Mouse (Mus musculus) left cerebral cortex, adult 18-20 months (tissue): ENCODE data around the gene Adamtsl3. TPM values are rescaled to one million over a fixed set of nuclear protein-coding genes. Genes with fewer than 3 reads are reported as not detected.

ENCODE experiments used
- DNase-seq, 2 experiments: peaks; one replicate each; pipeline ENCODE4 v3.0.0; 2021 to 2022; ENCODE audit warnings: low spot score in 2 of 2, mixed read lengths in 1 of 2
- long read RNA-seq, 2 experiments: library from polyadenylated mRNA; stranded (forward); transcript quantifications; one replicate each; pipeline ENCODE4 v2.0.0; 2021
- total RNA-seq, 2 experiments: library from RNA; stranded (reverse); gene quantifications; 2 replicates each; pipeline ENCODE4 v1.2.3; 2021

Gene Adamtsl3
- 1 to 10 TPM; 1.9 to 2.0 TPM for total RNA-seq
- long read RNA-seq, experiment 1, full-length matches to known transcripts = 2 of 2 reads
- long read RNA-seq, experiment 1, partial matches to known transcripts = 0 of 2 reads
- long read RNA-seq, experiment 1, other reads (novel, unspliced or antisense) = 0 of 2 reads
- long read RNA-seq, experiment 2 = 0 reads

DNA sequence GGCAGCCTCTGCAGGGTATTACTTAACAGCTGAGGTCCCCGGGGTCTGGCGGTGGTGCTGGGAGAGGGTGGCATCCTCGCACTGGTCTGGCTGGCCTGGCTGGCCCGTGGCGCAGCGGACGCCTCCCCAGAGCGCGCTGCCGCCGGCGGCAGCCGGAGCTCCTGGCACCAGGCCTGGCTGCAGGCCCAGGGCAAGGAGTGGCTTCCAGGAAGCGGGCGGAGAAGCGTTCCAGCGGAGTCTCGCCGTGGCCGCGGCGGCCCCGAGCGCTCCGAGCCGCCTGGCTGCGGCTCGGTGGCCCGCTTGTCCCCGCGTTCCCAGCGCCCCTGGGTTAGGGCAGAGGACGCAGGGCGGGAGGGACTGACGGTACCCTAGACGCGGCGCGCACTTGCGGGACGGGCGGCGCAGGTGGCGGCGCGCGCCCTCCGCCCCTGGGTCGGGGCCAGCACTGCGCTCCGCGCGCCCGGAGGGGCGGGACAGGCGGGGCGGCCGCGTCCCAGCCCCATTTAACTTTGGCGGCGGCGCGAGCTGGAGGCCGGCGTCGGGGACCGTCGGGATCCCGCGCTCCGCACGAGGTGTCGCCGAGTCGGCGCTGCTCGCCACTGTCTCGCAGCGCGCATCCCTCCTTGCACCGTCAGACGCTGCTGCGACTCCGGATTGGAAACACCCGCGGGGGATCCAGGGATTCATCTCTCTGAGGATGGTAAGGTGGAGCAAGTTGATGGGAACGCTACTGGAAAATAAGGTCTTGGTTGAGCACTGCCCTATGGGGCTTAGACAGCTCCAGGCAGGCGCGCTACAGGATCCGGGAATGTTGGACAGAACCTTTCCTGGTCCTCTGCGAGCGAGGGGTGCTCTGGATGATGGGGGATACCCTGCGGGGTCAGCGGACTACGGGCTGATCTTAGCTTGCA lies at the start of gene Adamtsl3:
Gene Adamtsl3, plus strand, starts transcription at position 484 of the 911 bp plus-strand sequence.
- DNase-seq = no peak

DNA sequence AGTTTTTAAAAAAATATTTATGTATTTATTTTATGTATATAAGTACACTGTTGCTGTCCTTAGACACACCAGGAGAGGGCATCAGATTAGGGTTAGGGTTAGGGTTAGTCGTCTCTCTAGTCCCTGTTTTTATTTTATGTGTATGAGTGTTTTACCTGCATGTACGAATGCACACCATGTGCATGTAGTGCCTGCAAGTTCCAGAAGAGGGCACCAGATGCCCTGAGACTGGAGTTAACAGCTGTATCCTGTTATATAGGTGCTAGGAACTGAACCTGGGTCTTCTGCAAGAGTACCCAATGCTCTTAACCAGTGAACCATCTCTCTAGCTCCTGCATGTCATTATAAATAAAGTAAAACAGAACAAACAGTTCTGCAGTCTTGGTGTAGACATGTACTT lies 48.3 kb upstream of the Adamtsl3 start:
- no peak for DNase-seq

DNA sequence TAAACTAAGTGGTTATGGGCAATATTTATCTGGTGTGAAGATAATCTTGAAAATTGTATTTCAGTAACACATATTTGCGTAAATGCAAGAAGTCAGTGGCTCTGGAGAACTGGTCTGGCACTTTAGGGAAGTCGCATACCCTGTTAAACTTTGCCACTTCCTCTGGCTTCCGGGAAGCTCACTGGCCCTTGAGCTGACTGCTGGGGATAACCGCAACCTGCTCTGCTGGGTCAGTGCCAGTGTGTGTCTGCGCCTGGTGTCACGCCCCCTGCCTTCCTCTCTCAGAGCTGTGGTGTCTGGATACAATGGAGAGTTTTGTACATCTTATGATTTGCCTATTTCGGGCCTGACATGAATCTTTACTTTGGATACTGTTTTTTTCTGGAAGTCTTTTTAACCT lies 42.1 kb upstream of the Adamtsl3 start:
- no peak for DNase-seq

DNA sequence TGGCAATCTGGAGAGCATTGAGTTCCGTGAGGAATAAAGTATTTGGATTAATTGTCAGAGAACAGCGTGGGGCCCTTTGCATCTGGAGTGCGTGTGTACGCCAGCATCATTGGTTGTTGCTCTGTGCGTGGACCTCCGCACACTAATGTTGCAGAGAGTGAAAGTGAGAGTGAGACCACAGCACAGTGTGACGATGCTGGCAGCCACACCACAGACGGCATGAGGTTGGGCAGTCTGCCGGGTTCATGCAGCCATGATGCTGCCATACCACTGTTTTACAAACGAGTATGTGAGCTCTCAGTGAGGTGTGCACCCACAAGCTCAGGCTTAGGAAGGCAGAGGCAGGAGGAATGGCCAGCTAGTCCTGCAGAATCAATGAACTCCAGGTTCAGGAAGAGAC lies 41.4 kb upstream of the Adamtsl3 start:
- no peak for DNase-seq

DNA sequence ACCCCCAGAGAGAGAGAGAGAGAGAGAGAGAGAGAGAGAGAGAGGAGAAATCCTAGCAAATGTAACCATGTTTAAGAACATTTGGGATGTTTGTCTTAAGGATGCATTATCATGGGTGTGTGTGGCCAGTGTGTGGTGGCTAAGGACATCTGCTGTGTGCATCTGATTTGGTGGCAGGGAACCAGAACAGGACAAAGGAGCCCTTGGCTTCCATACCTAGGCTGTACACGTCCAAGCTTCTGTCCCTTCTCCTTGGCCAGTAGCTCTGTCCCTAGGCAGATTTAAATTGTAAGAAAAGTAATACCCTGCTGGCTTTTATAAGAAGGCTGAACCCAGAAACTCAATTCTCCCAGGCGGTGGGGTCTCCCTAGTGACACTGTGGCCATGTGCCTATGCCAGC lies 40.9 kb upstream of the Adamtsl3 start:
- no peak for DNase-seq

DNA sequence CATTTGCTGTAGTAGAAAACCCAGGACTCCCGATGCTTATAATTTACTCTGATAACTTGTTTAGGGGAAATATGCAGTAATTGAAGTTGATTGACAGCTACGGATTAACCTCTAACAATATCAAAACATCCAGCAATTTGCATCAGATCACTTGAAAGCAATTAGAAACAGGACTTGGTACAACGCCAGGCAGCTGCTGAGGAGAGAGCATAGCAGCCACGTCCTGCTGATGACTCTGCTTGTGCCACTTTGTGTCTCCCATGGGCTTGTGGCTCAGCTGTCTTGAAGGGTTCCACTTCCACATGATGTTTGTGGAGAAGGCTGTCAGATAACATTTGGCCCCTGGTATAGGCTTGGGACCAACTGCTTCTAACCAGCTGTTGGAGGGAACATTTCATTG lies 27.1 kb upstream of the Adamtsl3 start:
- no peak for DNase-seq

DNA sequence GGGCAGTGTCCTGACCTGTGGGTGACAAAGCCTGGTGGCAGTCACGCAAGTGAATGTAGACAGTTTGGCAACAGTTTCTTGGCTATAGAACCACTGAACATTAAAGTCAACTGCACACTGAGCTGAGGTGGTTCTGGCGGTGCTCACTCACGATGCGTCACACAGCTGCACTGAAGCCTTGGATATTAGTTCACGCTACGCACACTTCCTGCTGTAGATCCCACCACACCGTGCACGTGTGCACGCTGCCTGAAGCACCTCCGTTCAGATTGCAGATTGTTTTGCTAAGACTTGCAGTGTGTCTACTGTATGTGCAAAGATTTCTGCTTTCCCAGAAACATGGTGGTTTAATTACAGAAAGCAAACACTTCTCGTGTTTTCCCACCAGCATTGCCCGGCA lies 17.0 kb upstream of the Adamtsl3 start:
- no peak for DNase-seq

DNA sequence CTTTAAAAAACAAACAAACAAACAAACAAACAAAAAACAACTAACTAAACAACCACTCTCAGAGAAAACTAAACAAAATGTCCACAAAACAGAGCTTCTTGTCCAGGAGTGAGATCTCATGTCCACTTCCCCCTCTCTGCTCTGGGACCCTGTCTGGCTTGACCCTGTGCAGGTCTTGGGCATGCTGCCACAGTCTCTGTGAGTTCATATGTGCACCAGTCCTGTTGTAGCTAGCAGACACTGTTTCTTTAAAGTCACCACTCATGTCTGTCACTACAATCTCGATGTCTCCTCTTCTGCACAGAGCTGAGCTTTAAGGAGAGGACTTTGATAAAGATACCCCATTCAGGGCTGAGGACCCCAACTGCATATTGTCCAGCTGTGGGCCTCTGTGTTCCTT lies 8.9 kb upstream of the Adamtsl3 start:
- no peak for DNase-seq

DNA sequence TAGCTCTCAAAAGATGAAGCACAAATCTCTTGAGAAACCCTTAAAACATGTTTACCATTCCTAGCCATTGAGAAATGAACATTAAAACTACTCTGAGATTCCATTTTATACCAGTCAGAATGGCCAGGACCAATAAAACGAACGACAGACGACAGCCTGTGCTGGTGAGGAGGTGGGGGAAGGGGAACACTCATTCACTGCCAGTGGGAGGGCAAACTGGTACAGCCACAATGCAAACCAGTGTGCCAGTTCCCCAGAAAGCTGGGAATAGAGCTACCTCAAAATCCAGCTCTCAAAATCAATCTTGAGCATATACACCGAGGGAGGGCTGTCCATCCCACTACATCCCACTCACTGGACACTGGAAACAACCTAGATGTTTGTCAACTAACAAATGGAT lies 8.3 kb upstream of the Adamtsl3 start:
- no peak for DNase-seq

DNA sequence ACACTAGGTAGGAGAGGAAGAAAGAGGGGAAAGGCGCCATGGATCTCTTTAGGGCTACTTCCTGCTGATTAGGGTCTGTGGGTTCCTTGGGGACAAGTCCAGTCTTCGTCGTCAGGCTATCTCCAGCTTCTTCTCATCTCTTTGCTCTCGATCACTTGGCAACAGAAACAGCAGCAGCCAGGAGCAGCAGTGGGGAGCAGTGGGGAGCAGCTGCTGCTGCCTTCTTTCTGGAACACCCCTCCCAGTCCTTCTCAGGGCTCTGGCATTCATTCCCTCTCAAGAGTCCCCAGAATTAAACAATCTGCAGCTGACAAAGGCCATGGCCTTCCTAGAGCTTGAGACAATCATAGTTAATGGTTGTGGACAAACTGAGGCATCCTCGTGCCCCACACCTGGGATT lies 7.6 kb upstream of the Adamtsl3 start:
- DNase-seq = no peak

DNA sequence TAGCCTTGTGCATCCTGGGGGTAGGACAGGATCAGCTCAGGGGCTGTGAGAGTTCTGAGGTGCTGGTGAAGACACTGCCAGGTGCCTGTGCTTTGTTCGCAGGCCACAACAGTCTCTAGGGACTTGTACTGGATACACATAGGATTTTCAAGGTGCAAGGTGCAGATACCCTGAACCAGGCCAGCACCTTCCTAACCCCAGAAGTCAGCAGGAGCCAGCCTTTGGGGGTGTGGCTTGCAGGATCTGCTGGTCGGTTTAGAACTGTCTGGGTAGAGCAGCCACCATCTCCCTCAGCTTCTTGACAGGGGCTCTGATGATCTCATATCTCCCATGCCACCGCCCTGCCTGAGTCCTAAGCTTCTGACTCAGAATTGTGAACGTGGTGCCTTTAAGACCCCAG lies 5.7 kb upstream of the Adamtsl3 start:
- DNase-seq = no peak

DNA sequence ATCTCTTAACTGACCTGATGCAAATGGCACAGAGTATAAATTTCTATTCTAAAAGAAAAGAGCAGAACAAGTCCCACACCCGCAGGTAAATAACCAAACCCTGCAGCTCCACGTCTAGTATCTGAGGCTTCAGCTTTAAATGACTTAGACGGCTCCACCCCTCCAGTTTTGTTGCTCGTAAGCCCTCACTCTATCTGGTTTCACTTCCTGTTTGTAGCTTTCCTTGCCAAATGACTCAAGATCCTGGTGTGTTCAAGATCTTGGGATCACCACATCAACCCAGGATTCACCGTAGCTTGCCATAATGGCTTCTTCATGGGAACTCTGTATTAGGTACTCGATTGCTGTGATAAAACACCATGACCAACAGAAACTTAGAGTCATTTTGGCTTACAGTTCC lies 4.6 kb upstream of the Adamtsl3 start:
- no peak for DNase-seq

DNA sequence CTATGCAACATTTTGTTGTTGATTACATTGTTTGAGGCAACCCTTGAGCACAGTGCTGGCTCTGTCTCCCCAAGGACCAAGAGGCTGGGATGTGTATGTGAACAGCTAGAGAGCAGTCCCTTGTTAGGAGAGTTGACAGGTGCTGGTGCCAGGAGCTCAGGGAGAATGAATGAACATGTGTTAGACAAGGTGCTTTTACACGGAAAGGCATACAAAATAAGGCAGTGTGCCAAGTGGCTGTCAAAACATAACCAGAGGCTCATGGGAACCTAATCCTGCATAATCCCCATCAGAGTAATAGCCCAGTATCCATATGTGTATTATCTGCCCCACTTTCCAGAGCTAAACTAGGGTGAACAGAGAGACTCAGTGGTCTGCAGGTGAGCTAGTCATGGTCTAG lies 1.5 kb upstream of the Adamtsl3 start:
- no peak for DNase-seq

DNA sequence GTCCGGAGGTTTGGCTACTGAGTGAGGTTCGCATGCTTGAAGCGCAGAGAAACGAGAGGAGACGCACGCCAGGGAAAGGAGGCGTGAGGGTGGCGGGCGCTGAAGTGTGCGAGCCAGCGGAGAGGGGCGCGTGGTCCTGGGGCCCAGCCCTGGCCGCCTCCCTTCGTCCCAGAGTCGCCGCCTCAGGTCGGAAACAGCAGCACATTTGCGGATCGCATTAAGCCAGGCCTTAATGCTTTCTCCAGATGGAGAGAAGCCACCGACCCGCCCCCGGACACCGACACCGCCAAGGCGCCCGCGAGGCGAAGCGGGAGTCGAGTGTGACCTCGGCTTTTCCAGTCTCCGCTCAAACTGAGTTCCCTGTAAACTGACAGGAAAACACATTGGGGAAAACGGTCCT lies 638 bp downstream of the Adamtsl3 start:
- DNase-seq = peak in 1 of 2 experiments; percentile 13

DNA sequence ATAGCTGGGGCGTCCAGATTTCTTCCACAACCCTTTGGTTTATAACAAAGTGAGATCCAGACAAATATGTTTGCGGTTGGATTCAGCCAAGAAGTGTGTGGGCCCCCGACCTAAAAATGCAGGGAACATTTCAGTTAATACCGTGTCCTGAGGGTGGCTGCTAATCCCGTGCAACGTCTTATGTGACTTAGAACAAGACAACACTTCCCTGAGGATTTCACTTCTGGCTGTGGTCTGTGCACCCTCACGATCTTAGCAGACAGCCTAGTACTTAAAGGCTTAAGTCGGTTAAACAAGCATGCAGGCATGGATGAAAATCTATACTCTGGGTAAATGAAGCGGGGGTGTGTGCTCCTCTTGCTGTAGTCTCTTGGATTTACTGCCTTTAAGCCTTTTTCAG lies 2.6 kb downstream of the Adamtsl3 start:
- DNase-seq = no peak

DNA sequence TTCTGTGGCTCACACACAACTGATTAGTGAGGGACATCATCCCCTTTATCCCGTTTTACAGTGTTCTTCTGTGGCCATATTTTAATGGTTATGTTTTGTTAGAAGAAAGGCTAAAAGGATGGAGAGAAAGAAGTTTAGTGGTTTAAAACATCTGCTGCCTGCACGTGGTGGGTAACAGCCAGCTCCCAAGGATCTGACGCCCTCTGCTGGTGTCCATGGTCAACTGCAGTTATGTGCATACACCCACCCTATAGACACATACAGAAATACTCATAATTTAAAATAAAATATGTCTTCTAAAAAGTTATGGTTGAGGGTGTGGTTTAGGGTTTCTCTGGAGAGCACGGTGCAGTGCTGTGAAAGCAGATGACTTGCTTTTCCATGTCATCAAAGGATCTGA lies 3.0 kb downstream of the Adamtsl3 start:
- no peak for DNase-seq

DNA sequence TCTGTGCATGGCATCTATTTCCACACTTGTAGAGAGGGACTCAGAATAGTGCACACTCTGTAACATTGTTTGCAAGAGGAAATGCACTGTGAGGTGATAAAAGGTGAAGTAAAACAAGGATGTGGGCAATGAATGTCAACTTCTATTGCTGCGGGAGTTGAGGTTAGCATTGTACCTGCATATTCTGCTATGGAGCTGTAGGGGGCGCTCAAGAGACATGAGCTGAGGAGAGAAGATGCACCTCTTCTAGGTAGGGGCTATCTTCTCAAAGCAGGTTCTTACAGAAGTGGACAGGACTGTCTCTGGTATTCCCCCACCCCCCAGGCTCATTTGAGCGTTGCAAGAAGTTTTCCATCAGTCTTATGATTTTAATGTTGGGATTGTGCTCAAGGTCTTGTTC lies 3.7 kb downstream of the Adamtsl3 start:
- DNase-seq = no peak

DNA sequence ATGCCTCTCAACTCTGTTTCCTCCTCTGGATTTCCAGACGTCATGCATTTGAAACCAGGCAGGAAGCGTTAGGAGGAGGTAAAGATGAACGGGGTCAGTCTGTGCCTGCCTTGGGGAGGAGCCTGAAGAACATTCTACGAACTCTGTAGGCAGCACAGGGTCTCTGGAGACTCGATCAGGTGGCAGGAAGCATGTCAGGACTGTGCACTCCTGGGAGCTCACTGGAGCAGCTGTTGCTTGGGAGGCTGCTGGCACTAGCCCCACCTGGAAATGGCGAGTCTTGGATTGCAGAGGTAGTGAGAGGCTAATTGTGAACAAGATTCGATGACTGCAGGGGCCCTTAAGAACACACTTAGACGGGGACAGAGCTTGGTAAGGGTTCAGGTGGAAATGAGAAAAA lies 6.0 kb downstream of the Adamtsl3 start:
- no peak for DNase-seq

DNA sequence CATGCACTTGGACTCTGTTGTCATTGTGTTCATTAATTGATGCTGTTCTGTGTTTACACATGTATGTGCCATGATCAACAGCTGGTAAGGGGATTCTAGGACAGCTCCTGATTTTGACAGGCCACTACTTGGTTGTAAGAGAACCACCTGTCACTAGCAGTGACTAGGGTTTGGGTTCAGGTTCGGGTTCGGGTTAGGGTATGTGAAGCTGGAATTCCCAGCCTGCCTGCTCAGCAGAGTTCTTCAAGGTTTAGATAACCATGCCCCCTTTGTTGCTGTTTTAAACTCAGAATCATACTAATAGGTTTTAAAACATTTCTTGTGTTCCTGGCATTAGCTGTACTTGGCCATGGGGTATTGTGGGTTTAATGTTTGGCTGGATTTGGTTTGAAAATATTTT lies 11.2 kb downstream of the Adamtsl3 start:
- no peak for DNase-seq

DNA sequence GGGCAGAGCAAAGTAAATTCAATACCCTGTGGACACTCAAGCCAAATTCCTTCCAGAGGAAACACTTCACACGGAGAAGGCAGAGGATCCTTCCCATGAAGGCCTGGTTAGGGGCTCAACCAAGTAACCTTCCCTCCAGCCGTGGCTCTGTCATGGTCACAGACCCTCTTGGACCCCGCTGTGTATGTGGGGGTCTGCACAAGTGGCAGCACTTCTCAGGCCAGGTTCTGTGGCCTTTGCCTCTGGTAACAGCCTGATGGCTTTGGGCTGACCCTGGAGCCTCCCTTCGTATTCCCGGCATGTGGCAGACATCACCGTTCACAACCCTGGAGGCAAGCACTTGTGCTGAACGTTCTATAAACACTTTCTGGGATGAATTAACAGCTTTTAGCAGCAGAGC lies 14.3 kb downstream of the Adamtsl3 start:
- no peak for DNase-seq

DNA sequence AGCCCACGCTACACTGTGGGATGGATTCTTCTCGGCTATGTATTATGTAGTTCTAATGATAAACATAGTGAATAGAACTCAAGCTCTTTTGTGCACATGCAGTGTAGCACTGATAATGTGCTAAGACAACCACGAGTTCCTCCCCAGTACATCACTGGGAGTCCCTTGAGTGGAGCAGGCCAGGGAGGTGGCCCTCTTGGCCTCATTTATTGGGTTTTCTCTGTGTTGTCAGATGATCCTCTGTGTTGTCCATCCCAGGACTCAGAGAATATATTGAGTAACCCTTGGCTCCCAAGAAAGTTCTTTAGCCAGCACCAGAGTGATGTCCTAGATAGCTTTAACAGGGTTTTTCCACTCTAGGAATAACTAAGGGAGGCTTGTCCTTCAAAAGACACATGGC lies 14.9 kb downstream of the Adamtsl3 start:
- no peak for DNase-seq

DNA sequence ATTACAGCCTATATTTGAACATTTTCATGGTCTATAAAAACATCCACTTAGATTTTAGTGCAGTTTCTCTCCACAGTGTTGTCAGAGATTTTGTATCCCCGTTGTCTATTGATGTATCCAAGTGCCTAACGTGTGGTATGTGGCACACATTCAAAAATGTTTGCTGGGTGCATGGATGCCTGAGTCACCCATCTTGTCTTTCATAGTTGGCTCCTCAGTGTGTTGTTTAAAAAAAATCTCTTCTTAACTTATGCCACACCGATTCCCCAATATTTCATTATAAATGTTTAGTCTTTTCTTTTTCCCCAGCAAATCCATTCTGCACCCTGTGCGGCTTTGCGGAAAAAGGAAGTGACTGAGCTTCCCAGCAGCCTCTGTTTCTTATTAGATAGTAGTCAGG lies 23.7 kb downstream of the Adamtsl3 start:
- no peak for DNase-seq

DNA sequence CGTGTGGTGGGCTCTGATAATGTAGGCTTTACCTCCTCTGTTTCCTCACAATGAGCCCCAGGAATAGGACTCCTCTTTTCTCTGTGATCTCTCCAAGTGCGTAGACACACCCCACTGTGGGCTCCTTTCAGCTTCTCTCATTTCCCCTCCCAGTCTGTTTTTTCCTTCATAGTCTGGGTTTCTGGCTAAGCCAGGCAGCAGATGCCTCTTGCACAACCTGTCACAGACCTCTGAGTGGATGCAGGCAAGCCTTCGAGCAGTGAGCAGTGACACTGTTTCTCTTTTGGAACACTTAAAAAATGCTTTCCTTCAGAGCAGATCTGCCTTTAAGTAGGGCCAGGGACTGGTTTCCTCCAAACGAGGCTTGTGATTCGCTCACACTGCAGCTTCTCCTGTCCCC lies 24.2 kb downstream of the Adamtsl3 start:
- DNase-seq = no peak
